Mouse (Mus musculus): Measurements from ENCODE around the gene Asap2. TPM values are rescaled to one million over a fixed set of nuclear protein-coding genes. Genes with fewer than 3 reads are reported as not detected.

The Asap2 gene
- total RNA-seq, 2 experiments from 2014 or later, result 36.6 to 39.8 TPM

DNA sequence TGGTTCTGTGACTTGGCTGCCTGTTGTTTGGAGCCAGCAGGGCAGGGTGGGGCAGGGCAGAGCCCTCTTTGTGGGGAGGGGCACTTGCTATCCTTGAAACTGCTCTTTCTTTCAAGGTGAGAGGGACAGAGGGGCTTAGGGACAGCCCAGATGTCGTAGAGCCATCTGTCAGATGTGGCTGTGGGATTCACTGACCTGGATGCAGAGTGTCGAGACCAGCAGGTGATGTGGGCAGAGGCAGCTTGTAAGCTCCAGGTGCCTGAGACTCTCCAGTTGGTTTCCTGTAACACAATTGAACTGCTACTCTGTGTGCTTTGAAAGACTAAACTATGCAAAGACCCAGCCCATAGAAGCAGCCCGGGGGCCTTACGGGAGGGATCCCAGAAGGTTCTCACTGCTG lies 177.5 kb downstream of the Asap2 start:
- no peak for DNase-seq

DNA sequence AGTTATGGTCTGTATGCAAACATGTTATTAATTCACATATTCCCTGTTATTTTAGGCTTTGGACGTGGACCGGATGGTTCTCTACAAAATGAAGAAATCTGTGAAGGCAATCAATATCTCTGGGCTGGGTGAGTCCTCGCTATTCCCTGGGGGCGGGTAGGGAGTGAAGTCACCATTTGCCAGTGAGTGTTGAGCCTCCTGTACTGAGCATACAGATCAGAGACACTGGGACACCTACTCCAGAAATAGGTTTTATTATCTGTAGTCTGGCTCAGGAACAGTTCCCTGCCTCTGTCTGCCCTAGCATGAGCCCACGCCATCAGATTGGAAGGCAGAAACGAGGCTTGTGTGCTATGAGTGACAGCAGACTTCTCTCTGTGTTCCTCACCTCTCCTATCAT lies 177.9 kb downstream of the Asap2 start:
- DNase-seq, result no peak

DNA sequence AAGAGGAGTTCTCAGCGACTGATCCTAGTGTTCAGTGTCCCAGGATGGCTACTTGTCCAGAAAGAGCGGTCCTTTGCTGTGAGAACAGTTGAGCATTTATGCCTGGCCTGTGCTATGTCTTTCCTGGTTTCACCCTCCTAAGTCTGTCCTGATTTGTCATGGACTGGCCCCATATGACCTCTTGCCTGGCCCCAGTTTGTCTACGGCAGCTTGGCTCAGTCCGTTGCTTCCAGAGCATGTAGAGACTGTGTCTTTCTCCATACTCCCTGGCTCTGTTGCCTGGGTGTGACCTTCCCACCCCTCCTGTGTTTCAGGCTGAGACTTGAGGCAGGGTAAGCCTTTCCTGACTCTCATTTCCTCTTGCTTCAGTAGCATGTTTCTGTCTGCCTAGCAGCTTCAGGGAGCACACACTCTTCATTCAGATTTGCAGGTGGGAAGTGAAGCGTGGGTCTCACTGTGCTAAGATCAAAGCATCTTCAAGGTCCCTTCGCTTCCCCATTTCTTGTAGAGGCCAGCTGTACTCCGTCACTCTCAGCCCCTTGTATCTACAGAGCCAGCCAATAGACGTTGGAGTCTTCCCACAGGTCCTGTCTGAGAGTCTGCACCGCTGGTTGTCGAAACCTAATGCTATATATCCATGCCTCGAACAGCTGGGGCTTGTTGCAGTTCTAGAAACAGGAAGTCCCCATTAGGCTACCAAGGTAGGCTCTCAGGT lies 181.7 kb downstream of the Asap2 start:
- DNase-seq, result no peak

DNA sequence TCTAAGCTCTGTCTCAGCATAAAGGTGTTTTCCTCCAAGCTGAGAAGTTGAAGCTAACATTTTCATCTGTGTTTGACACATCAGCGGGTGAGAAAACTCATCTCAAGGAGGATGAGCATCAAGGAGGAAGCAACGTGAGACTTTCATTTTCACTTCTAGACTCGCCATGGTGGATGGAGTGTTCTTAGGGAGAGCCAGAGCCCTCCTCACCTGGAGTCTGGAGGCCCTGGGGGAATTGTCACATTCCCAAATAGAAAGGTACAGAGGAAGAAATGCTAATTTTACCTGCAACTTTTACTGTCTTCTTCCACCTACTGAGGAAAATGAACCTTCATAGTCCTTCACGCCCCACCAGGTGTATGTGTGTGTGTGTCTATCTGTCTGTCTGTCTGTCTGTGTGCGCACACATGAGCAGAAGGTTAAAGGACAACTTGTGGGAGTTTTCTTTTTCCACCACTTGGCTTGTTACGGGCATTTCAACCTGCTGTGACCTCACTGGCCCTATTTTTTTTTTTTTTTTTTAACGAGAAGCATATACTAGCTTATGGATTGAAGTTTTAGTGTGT lies 183.7 kb downstream of the Asap2 start:
- no peak for DNase-seq

DNA sequence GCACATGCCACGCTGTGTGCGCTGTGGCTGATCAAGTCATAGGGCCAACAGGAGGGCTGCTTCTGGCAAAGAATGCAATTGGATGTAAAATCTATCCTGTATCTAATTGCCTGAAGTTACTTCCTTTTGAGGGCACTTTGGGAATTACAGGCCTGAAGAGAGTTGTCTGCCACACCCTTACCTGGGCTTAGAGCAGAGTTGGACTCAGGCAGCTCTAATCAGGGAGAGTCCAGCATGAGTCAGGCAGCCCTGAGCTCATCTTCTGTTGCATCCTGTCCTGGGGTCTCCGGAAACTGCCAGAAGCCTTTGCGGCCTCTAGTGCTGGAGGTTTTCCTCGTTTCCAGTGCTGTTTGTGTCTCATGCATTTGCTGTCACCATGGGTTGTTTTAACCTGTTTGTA lies 186.1 kb downstream of the Asap2 start:
- no peak for DNase-seq

DNA sequence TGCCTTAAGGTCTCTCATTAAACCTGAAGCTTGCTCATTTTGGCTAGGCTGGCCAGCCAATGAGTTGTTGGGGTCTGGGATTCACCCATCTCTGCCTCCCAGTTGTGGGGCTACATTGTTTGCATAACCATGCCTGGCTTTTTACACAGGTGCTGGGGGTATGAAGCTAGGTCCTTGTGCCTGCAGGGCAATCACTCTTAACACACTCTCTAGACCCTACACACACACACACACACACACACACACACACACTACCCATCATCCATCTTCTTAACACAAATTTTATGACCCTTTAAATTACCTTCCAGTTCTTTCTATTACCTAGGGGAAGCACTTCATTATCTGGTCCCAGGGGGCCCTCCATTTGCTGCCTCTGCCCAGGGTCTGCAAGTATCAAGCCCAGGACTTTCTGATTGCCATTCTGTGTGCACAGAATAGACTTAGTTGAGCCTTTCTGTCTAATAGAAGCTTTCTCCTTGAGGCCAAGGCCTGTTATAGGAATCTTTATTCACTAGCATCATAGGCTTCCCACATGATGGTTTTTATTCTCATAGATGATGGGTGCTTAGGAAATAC lies 187.0 kb downstream of the Asap2 start:
- DNase-seq, result no peak

DNA sequence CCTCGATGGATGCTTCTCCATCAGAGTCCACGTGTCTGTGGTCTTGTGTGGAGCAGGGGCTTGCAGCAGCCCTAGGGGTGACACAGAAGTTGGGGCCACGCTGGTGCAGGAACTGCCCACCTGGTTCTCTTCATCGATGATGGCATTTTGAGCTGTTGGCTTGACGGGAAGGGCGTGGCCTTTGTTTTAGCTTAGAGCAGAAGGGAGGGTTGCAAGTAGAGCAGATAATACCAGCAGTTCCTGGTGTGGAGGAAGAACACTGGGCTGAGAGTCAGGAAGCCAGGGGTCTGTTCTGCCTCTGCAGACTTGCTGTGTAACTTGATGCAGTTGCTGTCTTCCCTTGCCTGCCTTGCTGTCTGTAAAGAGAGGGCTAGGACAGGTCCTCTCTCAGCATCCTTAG lies 189.8 kb downstream of the Asap2 start:
- DNase-seq, result no peak

DNA sequence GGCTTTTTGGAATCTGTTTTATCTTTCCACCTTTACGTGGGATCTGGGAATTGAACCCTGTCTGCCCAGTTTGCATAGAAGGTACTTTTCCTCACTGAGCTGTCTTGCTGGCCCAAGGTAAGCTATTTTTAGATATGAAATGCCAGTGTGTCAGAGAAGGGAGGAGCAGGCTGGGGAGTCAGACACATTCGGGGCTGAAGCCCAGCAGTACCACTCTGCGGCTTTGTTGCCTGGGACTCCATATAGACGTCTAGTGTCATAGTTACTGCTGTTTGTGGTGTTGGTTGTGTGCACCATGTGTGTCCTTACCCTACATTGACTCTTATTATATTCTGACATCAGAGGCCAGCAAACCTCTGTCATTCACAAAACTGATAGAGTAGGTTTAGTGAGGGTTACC lies 192.5 kb downstream of the Asap2 start:
- no peak for DNase-seq

DNA sequence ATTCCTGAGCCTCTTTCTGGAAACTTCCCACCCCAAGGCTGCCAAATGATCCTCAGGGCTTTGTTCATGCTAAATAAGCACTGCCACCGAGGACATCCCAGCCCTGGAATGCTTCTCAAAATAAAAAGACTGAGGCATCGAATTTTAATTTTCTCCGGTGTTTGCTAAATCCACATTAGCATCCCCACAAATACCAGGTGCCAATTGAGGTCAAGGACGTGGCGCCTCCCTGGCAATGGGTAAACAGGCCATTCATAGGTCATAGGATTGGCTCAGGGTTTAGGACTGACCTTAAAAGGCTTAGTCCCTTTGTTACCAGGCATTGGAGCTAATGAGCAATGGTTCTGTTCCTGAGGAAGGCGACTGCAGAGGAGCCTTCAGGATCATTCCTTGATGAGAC lies 193.1 kb downstream of the Asap2 start:
- DNase-seq, result no peak

DNA sequence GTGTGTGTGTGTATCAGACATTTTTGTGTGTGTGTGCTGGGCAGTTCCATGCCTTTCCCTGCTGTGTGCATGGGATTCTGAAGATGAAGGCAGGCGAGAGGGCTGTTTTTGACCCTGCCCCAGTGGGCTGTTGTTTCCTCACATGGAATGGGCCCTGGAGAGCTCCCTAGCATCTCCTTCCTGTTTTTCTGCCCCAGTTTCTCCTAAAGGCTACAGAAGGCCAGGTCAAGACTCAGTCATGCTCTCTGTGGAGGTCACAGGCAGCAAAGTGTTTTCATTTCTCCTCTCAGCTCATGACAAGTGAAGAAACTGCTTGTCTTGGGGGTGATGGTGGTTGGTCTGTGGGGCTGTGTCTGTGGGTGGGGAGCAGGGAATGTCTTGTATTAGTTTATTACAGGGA lies 195.9 kb downstream of the Asap2 start:
- DNase-seq, result no peak

DNA sequence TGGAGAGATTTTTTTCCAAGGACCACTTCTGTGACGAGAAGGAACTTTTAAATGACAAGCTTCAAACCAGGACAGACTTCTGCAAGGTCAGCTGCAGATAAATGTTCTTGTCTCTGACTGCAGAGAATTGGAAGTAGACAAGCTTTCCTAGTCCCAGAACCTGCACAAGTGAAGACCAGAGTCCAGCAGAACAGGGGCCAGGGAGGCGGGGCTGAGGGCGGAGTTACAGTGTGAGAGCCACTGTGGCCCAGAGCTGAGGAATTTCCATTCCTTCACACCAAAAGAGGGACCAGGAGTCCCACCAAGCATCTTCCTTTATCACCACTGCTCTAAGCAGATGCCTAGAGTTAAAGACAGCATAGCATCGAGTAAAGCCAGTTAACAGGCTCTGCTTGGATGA lies 198.6 kb downstream of the Asap2 start:
- DNase-seq, result no peak

DNA sequence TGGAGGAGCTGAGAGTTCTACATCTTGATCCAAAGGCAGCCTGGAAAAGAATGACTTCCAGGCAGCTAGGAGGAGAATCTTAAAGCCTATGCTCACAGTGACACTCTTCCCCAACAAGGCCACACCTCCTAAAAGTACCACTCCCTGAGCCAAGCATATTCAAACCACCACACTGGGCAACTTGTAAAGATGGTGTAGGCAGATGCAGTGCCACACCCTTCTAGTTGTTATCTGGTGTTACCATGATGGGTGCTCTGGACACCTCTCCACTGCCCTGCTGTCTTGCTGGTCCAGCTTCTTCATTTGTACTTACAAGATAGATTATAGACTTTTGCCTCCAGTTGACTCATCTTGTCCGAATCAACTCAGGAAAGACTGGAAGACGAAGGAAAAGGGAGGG lies 201.3 kb downstream of the Asap2 start:
- DNase-seq, result no peak

DNA sequence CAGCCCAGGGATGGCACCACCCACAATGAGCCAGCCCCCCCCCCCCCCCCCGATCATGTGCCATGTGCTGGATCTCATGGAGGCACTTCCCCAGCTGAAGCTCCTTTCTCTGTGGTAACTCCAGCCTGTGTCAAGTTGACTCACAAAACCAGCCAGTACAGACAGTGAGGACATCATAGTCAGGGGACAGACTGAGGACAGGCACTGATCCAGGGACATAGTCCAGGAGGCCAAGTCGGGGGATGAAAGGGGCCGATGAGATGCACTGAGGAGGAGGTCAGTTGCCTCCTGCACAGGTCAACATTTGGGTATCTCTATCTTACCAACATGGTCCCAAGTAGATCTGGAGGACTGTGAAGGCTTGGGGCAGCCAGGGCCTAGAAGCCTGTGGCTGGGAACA lies 205.2 kb downstream of the Asap2 start:
- no peak for DNase-seq

DNA sequence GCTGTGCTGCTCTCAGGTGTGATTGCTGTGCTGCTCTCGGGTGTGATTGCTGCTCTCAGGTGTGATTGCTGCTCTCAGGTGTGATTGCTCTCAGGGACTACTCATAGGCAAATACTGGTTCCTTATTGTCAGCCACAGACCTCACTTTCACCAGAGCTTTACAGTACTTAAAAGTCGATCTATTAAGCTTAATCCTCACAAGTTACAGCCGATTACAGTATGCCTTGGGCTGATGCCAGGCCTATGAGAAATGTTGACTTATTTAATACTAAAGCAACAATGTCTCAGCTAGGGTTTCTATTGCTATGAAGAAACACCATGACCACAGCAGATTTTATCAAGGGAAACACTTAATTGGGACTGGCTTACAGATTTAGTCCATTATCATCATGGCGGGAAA lies 206.2 kb downstream of the Asap2 start:
- DNase-seq, result no peak

DNA sequence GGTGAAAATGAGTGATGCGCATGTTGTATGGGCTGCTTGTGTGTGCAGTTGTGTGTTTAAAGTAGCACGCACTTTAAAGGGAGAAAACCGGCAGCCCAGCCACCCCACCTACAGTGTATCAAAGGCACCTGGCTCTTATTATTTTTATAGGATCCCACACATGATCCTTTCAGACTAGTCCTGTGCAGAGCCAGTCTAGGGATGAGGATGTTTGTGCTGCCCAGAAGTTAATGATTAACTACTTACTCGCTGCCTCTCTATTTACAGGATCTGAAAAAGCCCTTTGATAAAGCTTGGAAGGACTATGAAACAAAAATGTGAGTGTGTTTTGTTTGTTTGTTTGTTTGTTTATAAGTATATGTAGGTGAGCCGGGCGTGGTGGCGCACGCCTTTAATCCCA lies 210.4 kb downstream of the Asap2 start:
- DNase-seq, result no peak

DNA sequence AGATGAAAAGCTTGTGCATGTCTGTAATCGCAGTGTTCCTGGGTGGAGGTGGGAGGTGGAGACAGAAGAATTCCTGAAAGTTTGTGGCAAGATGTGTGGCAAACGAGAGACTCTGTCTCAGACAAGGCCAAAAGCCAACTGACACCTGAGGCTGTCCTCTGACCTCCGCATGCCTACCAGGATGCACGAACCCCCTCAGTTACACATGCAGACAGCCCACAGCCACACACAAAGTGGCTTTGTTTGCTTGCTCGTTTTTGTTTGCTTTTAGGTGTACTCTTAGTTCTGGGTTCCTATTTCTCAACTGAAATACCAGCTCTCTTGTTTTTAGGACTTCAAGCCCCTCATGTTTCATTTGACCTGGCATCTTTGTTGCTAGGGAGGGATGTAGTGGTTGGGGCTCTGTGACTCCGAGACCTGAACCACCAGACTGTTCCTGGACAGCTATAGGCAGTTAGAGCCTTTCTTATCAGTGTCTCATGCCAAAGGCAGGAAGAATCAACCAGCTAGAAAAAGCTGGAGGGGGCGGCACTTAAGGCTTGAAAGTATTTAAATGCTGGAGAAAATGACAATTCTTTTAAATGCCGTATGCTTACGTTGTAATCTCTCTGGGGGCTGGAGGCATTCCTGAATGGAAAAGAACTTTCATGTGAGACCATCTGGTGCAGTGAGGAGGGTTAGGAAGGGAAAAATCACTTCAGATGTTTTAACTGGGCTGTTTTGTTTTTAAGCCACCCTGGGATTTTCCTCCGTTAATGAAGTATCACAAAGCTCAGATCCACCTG lies 211.4 kb downstream of the Asap2 start:
- no peak for DNase-seq

DNA sequence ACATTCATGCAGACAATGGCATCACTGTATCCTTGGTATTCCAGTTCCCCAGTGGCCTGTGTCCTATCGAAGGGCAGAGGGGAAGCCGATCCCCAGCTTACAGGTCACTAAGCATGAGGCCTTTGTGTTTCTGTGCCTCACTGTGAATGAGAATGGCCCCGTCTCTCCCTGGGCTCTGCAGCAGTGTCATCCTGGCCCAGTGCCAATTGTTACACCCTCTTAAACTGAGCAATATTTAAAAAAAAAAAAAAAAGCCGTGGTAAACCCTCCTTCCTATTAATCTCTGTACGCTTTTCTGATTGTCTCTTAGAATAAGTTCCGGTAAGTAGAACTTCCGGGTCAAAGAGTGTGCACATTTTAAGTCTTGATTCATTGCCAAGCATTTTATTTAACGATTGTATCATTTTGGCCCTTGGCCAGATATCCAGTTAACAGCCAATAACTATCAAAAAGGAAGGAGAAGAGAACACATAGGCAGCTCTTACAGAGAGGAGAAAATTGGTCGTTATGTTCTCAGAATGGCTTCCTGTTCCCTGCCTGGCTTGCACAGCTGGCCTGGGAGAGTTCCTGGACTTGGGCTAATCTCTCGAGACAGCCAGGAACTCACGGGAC lies 214.5 kb downstream of the Asap2 start:
- no peak for DNase-seq

DNA sequence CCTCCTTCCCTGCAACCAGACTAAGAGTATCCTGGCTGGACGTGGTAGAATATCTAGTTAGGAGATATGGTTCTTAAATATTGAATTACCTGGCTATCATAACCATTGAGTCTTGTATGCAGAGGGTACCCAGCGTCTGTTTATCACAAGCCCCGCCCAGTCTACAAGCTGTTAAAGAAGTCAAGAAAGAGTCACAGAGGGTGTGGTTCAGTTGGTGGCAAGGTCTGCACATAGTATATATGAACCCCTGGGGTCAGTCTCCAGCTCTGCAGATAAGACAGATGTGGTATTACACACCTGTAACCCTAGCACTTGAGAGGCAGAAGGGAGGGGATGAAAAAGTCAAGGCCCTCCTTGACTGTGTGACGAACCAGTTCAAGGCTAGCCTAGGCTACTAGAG lies 215.5 kb downstream of the Asap2 start:
- DNase-seq, result no peak

DNA sequence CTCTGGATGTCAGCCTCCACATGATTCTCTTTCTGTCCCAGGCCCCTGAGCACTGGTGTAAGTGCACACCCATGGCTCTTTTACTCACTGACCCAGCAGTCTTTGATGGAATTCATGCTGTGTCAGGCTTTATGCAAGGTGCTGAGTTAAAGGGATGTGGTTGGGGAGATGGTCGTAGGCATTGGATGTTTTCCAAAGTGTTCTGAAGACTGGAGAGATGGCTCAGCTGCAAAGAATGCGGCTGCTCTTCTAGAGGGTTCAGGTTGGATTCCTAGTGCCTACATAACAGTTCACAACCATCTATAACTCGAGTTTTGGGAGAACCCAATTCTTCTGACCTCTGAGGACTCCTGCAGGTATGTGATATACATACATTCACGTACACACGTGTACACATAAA lies 217.2 kb downstream of the Asap2 start:
- DNase-seq, result no peak

DNA sequence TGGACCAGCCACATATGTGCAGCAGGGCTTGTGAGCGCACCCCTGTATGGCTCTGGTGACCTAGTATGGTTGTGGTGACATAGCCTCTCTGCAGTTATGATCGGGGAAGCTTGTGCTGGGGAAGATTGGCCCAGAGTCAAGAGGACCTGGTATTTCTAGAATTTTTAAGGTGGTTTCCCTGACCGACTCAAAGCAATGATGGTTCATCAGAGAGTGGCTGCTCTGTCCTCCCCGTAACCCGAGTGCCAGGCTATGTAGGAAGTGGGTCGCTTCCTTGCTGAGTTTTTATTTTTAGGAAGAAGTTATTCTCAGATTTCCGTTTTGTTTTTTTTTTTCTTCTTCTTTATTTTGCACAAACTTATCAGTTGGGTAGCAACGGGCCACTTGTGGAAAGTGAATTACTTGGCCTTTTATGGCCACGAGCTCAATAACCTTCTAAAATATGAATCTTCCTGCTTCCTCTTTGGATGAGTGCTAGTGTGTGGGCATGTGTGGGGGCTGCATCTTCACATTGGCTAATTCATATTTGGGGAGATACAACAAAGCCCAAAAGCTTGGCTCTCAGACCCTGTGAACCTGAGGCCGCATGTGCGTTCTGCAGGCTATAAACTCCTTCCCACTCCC lies 218.0 kb downstream of the Asap2 start:
- DNase-seq, result no peak

DNA sequence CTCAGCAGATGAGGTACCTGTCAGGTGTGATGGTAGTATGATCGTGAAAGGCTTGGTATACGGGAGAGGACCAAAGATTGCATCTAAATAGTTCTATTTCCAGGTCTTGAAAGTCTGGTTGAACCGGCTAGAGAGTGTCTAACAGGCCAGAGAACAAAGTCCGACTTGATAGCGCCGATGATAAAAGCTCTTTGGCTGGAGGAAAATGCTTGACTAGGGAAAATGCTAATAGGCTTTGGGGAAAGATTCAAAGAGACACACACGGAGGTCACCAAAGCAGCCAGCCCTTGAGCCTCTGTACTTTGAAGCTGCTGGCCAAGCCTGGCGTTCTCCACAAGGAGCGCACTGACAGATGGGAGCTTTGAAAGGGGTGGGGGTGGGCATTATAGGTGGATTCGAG lies 219.0 kb downstream of the Asap2 start:
- no peak for DNase-seq

DNA sequence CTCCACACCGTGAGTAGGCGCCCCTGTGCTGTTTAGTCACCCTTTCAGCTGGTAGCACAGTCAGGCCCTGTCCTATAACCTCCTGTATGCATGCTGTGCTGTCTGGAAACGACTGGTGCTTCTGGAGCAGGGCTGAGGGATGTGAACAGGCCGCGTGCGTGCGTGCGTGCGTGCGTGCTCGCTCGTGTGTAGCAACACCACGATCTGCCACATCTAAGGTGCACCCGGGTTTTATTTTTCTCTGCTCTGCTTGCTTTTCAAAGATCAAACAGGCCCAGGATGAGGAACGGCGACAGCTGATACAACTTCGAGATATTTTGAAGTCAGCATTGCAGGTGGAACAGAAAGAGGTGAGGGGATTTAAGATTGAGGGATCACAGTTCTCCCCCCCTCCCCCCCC lies 222.6 kb downstream of the Asap2 start:
- no peak for DNase-seq

All from layer of hippocampus, postnatal 36 days (tissue).